Mouse (Mus musculus): ENCODE measurements around the gene C1ql4.

- TF ChIP-seq CTCF (IDR thresholded peaks at IDR 0.05; ENCODE audit: control insufficient read depth, insufficient read depth, insufficient read length): no peak
- no peak for TF ChIP-seq MAX (IDR thresholded peaks at IDR 0.05)
- no peak for TF ChIP-seq USF1 (IDR thresholded peaks at IDR 0.05; ENCODE audit: low read depth)
- no peak for TF ChIP-seq CEBPB (IDR thresholded peaks at IDR 0.05; ENCODE audit: low read depth)
- TF ChIP-seq MYOG (IDR thresholded peaks at IDR 0.05; ENCODE audit: control insufficient read depth, extremely low read depth, insufficient read length): no peak
- TF ChIP-seq MYOD1 (IDR thresholded peaks at IDR 0.05; ENCODE audit: control insufficient read depth, insufficient read length, low read depth): no peak
- TF ChIP-seq FOSL1 (IDR thresholded peaks at IDR 0.05; ENCODE audit: insufficient read depth, low read length, poor library complexity, severe bottlenecking): no peak
Measured at GRCm38 (mm10) chr15:99125711-99126080, 38.1 kb upstream of the C1ql4 start, which contains the start of gene Spats2.

Measured in C2C12 (cell line).